Mouse (Mus musculus): Measurements from ENCODE around the gene Adcy4. TPM values are rescaled to one million over a fixed set of nuclear protein-coding genes. Genes with fewer than 3 reads are reported as not detected.

Gene Adcy4
- polyA plus RNA-seq, 1 experiment from 2014 or later: 17.7 TPM

- Histone ChIP-seq H3K4me3 (ENCODE audit: control insufficient read depth in 1 of 2, insufficient read depth in 1 of 2, low read depth in 1 of 2, low read length in 2 of 2) (no peak overlapping the region), H3K9me3 (ENCODE audit: control insufficient read depth, low read length) (no peaks in the 10 kb centered on the region), H3K27me3 (ENCODE audit: control insufficient read depth, insufficient read depth, low read length) (no peaks in the 10 kb centered on the region), H3K9ac (ENCODE audit: low read length) (no peak overlapping the region), H3K27ac (replicated peaks in 1 of 2; ENCODE audit: control insufficient read depth in 1 of 2, insufficient read depth in 1 of 2, low read depth in 2 of 2, low read length in 2 of 2) (no peak overlapping the region), H3K36me3 (ENCODE audit: control insufficient read depth, insufficient read depth, low read length) (no peaks in the 10 kb centered on the region), H3K4me1 (ENCODE audit: control insufficient read depth in 2 of 2, insufficient read depth in 2 of 2, low read length in 2 of 2) (peaks cover 4 to 15% of the 10 kb centered on the region in 2 experiments), H3K4me2 (ENCODE audit: low read length) (no peak overlapping the region)
- 73% methylated on average over 7 of the region's 7 CpGs for WGBS
- ATAC-seq (ENCODE audit: insufficient number of reproducible peaks, insufficient read depth, low FRiP score, low read depth): no peak
These were observed 36.0 kb upstream of the Adcy4 start for GRCm38 (mm10) chr14:55819845-55820405.

GRCm38 (mm10) chr14:55815310-55815751, 31.4 kb upstream of the Adcy4 start:
- Histone ChIP-seq H3K36me3 (ENCODE audit: control insufficient read depth, insufficient read depth, low read length) (no peaks in the 10 kb centered on the region), H3K4me1 (ENCODE audit: control insufficient read depth in 2 of 2, insufficient read depth in 2 of 2, low read length in 2 of 2) (peaks cover 2 to 5% of the 10 kb centered on the region in 2 experiments; a peak in 2 of 4 replicates), H3K9ac (ENCODE audit: low read length) (peak overlapping the region; percentile 68), H3K4me3 (ENCODE audit: control insufficient read depth in 1 of 2, insufficient read depth in 1 of 2, low read depth in 1 of 2, low read length in 2 of 2) (peak overlapping the region; percentile 48 to 53), H3K4me2 (ENCODE audit: low read length) (peak overlapping the region; percentile 74), H3K9me3 (ENCODE audit: control insufficient read depth, low read length) (no peaks in the 10 kb centered on the region), H3K27me3 (ENCODE audit: control insufficient read depth, insufficient read depth, low read length) (no peaks in the 10 kb centered on the region), H3K27ac (replicated peaks in 1 of 2; ENCODE audit: control insufficient read depth in 1 of 2, insufficient read depth in 1 of 2, low read depth in 2 of 2, low read length in 2 of 2) (peak overlapping the region in 1 of 2 experiments; percentile 39; a peak in 1 of 4 replicates)
- no peak for ATAC-seq (ENCODE audit: insufficient number of reproducible peaks, insufficient read depth, low FRiP score, low read depth)
- 18% methylated on average over 17 of the region's 17 CpGs for WGBS

- peaks cover 2 to 5% of the 10 kb centered on the region in 2 experiments; a peak in 2 of 4 replicates for H3K4me1 ChIP-seq (ENCODE audit: control insufficient read depth in 2 of 2, insufficient read depth in 2 of 2, low read length in 2 of 2)
- peak overlapping the region; percentile 74 for H3K4me2 ChIP-seq (ENCODE audit: low read length)
- 19% methylated on average over 16 of the region's 16 CpGs for WGBS
- peak overlapping the region in 1 of 2 experiments; percentile 39; a peak in 1 of 4 replicates for H3K27ac ChIP-seq (replicated peaks in 1 of 2; ENCODE audit: control insufficient read depth in 1 of 2, insufficient read depth in 1 of 2, low read depth in 2 of 2, low read length in 2 of 2)
- peak overlapping the region; percentile 48 to 53 for H3K4me3 ChIP-seq (ENCODE audit: control insufficient read depth in 1 of 2, insufficient read depth in 1 of 2, low read depth in 1 of 2, low read length in 2 of 2)
- no peaks in the 10 kb centered on the region for H3K27me3 ChIP-seq (ENCODE audit: control insufficient read depth, insufficient read depth, low read length)
- no peaks in the 10 kb centered on the region for H3K9me3 ChIP-seq (ENCODE audit: control insufficient read depth, low read length)
- no peak; the same call in 1 of the 2 replicates for ATAC-seq (ENCODE audit: insufficient number of reproducible peaks, insufficient read depth, low FRiP score, low read depth)
- no peaks in the 10 kb centered on the region for H3K36me3 ChIP-seq (ENCODE audit: control insufficient read depth, insufficient read depth, low read length)
- H3K9ac ChIP-seq (ENCODE audit: low read length): peak overlapping the region; percentile 68
These were observed 31.0 kb upstream of the Adcy4 start for GRCm38 (mm10) chr14:55814885-55815284.

GRCm38 (mm10) chr14:55795380-55796163, 11.7 kb upstream of the Adcy4 start:
- H3K9me3 ChIP-seq (ENCODE audit: control insufficient read depth, low read length): no peaks in the 10 kb centered on the region
- no peak overlapping the region for H3K4me3 ChIP-seq (ENCODE audit: control insufficient read depth in 1 of 2, insufficient read depth in 1 of 2, low read depth in 1 of 2, low read length in 2 of 2)
- no peaks in the 10 kb centered on the region for H3K27me3 ChIP-seq (ENCODE audit: control insufficient read depth, insufficient read depth, low read length)
- no peaks in the 10 kb centered on the region for H3K36me3 ChIP-seq (ENCODE audit: control insufficient read depth, insufficient read depth, low read length)
- no peak overlapping the region for H3K4me2 ChIP-seq (ENCODE audit: low read length)
- ATAC-seq (ENCODE audit: insufficient number of reproducible peaks, insufficient read depth, low FRiP score, low read depth): peak; percentile 71
- H3K4me1 ChIP-seq (ENCODE audit: control insufficient read depth in 2 of 2, insufficient read depth in 2 of 2, low read length in 2 of 2): peaks cover 4% of the 10 kb centered on the region in 2 experiments; a peak in 1 of 4 replicates
- 64% methylated on average over 15 of the region's 15 CpGs for WGBS
- no peak overlapping the region for H3K9ac ChIP-seq (ENCODE audit: low read length)
- peak overlapping the region; percentile 13 to 50; a peak in 2 of 4 replicates for H3K27ac ChIP-seq (replicated peaks in 1 of 2; ENCODE audit: control insufficient read depth in 1 of 2, insufficient read depth in 1 of 2, low read depth in 2 of 2, low read length in 2 of 2)

- Histone ChIP-seq H3K27ac (replicated peaks in 1 of 2; ENCODE audit: control insufficient read depth in 1 of 2, insufficient read depth in 1 of 2, low read depth in 2 of 2, low read length in 2 of 2) (no peak overlapping the region), H3K36me3 (ENCODE audit: control insufficient read depth, insufficient read depth, low read length) (no peaks in the 10 kb centered on the region), H3K4me2 (ENCODE audit: low read length) (no peak overlapping the region), H3K9me3 (ENCODE audit: control insufficient read depth, low read length) (no peaks in the 10 kb centered on the region), H3K4me3 (ENCODE audit: control insufficient read depth in 1 of 2, insufficient read depth in 1 of 2, low read depth in 1 of 2, low read length in 2 of 2) (no peak overlapping the region), H3K9ac (ENCODE audit: low read length) (no peak overlapping the region), H3K27me3 (ENCODE audit: control insufficient read depth, insufficient read depth, low read length) (peaks cover 4% of the 10 kb centered on the region), H3K4me1 (ENCODE audit: control insufficient read depth in 2 of 2, insufficient read depth in 2 of 2, low read length in 2 of 2) (peaks cover 4% of the 10 kb centered on the region in 2 experiments; a peak in 1 of 4 replicates)
- no peak for ATAC-seq (ENCODE audit: insufficient number of reproducible peaks, insufficient read depth, low FRiP score, low read depth)
- WGBS: 59% methylated on average over 2 of the region's 2 CpGs
These were observed 10.1 kb upstream of the Adcy4 start for GRCm38 (mm10) chr14:55793946-55794345.

GRCm38 (mm10) chr14:55793461-55793860, 9.6 kb upstream of the Adcy4 start:
- H3K4me1 ChIP-seq (ENCODE audit: control insufficient read depth in 2 of 2, insufficient read depth in 2 of 2, low read length in 2 of 2): peaks cover 4 to 7% of the 10 kb centered on the region in 2 experiments; a peak in 3 of 4 replicates
- WGBS: 54% methylated on average over 2 of the region's 2 CpGs
- H3K4me3 ChIP-seq (ENCODE audit: control insufficient read depth in 1 of 2, insufficient read depth in 1 of 2, low read depth in 1 of 2, low read length in 2 of 2): no peak overlapping the region
- no peaks in the 10 kb centered on the region for H3K36me3 ChIP-seq (ENCODE audit: control insufficient read depth, insufficient read depth, low read length)
- ATAC-seq (ENCODE audit: insufficient number of reproducible peaks, insufficient read depth, low FRiP score, low read depth): no peak
- H3K9ac ChIP-seq (ENCODE audit: low read length): no peak overlapping the region
- no peak overlapping the region for H3K27ac ChIP-seq (replicated peaks in 1 of 2; ENCODE audit: control insufficient read depth in 1 of 2, insufficient read depth in 1 of 2, low read depth in 2 of 2, low read length in 2 of 2)
- H3K4me2 ChIP-seq (ENCODE audit: low read length): no peak overlapping the region
- no peaks in the 10 kb centered on the region for H3K9me3 ChIP-seq (ENCODE audit: control insufficient read depth, low read length)
- H3K27me3 ChIP-seq (ENCODE audit: control insufficient read depth, insufficient read depth, low read length): peaks cover 9% of the 10 kb centered on the region

- peaks cover 50% of the 10 kb centered on the region for H3K27me3 ChIP-seq (ENCODE audit: control insufficient read depth, insufficient read depth, low read length)
- ATAC-seq (ENCODE audit: insufficient number of reproducible peaks, insufficient read depth, low FRiP score, low read depth): no peak
- 4% methylated on average over 40 of the region's 40 CpGs for WGBS
- peak within 1 kb of the TSS; percentile 38 to 54 for H3K4me3 ChIP-seq (ENCODE audit: control insufficient read depth in 1 of 2, insufficient read depth in 1 of 2, low read depth in 1 of 2, low read length in 2 of 2)
- H3K27ac ChIP-seq (replicated peaks in 1 of 2; ENCODE audit: control insufficient read depth in 1 of 2, insufficient read depth in 1 of 2, low read depth in 2 of 2, low read length in 2 of 2): no peak within 1 kb of the TSS
- peak within 1 kb of the TSS; percentile 32; the same call in 1 of the 2 replicates for H3K9ac ChIP-seq (ENCODE audit: low read length)
- H3K9me3 ChIP-seq (ENCODE audit: control insufficient read depth, low read length): no peaks in the 10 kb centered on the region
- peaks cover 11% of the 10 kb centered on the region in 2 experiments for H3K4me1 ChIP-seq (ENCODE audit: control insufficient read depth in 2 of 2, insufficient read depth in 2 of 2, low read length in 2 of 2)
- peak within 1 kb of the TSS; percentile 74 for H3K4me2 ChIP-seq (ENCODE audit: low read length)
- no peaks in the 10 kb centered on the region for H3K36me3 ChIP-seq (ENCODE audit: control insufficient read depth, insufficient read depth, low read length)
These were observed 4.6 kb upstream of the Adcy4 start, which contains the start of gene Ripk3 for GRCm38 (mm10) chr14:55788256-55789050. Gene Ripk3, minus strand, starts transcription at chr14:55788865.

Data from heart, embryonic 14.5 days (tissue).